10 mouse cellular contexts compared by ENCODE assay signal in genomic region chr5:115835291-115835690, GRCm38 (mm10). TPM values are rescaled to one million over a fixed set of nuclear protein-coding genes. Genes with fewer than 3 reads are reported as not detected.
DNase-seq lines count a peak whose midpoint lies in the region; ATAC-seq and TF ChIP-seq lines count a peak whose summit lies in the region.
"Had no signal": no experiment of that assay in that cellular context is flagged by ENCODE, and none has a peak within 500 bp of the region (broad histone marks: within the 10 kb centered on the region; RNA-seq: fewer than 3 reads in every experiment).

No protein-coding gene starts in this region.

- no peak overlapping the region for H3K27ac ChIP-seq in hindbrain, postnatal 0 days
- H3K27ac ChIP-seq in hindbrain, embryonic 11.5 days (ENCODE audit: low read depth, low read length): no peak overlapping the region
- H3K27ac ChIP-seq: embryonic facial prominence, embryonic 12.5 days; liver, embryonic 15.5 days had no signal

- DNase-seq in hindbrain, postnatal 0 days (ENCODE audit: low spot score): no peak
- no peak for DNase-seq in hindbrain, embryonic 11.5 days (ENCODE audit: low spot score)
- DNase-seq in right cerebral cortex, adult 2 months (ENCODE audit: low spot score in 2 of 2): peak; percentile 10 to 24
- no peak for DNase-seq in right cerebral cortex, postnatal 4 days
- peak; percentile 33 to 37 for DNase-seq in thymus, postnatal 36 days
- DNase-seq in right cerebral cortex, postnatal 36 days (ENCODE audit: low spot score in 2 of 2): no peak
- no peak for DNase-seq in T-cell, adult 2 months (ENCODE audit: low spot score)

- 66% methylated on average over 7 of the region's 7 CpGs for WGBS in hindbrain, postnatal 0 days
- 60% methylated on average over 7 of the region's 7 CpGs for WGBS in hindbrain, embryonic 11.5 days

- no peaks in the 10 kb centered on the region for H3K9me3 ChIP-seq in hindbrain, postnatal 0 days (ENCODE audit: low read length)
- H3K9me3 ChIP-seq in hindbrain, embryonic 11.5 days (ENCODE audit: control insufficient read depth, low read length): no peaks in the 10 kb centered on the region
- H3K9me3 ChIP-seq: embryonic facial prominence, embryonic 12.5 days; liver, embryonic 15.5 days had no signal

- peak; percentile 46 for TF ChIP-seq CTCF in hindbrain, postnatal 0 days (IDR thresholded peaks at IDR 0.05; ENCODE audit: low read depth)

- H3K9ac ChIP-seq in hindbrain, postnatal 0 days (replicated peaks; ENCODE audit: low read length): no peak overlapping the region
- H3K9ac ChIP-seq in hindbrain, embryonic 11.5 days (ENCODE audit: low read depth, low read length): no peak overlapping the region
- H3K9ac ChIP-seq: embryonic facial prominence, embryonic 12.5 days; liver, embryonic 15.5 days had no signal

- no peaks in the 10 kb centered on the region for H3K4me1 ChIP-seq in hindbrain, postnatal 0 days (ENCODE audit: insufficient read depth, low read length)
- H3K4me1 ChIP-seq in hindbrain, embryonic 11.5 days (replicated peaks; ENCODE audit: control insufficient read depth, insufficient read depth, low read length): no peaks in the 10 kb centered on the region
- H3K4me1 ChIP-seq: embryonic facial prominence, embryonic 12.5 days had no signal

- no peak overlapping the region for H3K4me3 ChIP-seq in hindbrain, postnatal 0 days (ENCODE audit: low read length)
- no peak overlapping the region for H3K4me3 ChIP-seq in hindbrain, embryonic 11.5 days (ENCODE audit: low read depth, low read length)
- H3K4me3 ChIP-seq: embryonic facial prominence, embryonic 12.5 days; liver, embryonic 15.5 days had no signal

- no peak for ATAC-seq in hindbrain, postnatal 0 days
- ATAC-seq in hindbrain, embryonic 11.5 days (ENCODE audit: low FRiP score): no peak
- 0 out of 2 replicates have a peak, but pooled peaks have one; percentile 30 for ATAC-seq in erythroblast, adult 5-6 weeks (replicated peaks; ENCODE audit: low FRiP score, poor library complexity, severe bottlenecking)

- no peak overlapping the region for H3K4me2 ChIP-seq in hindbrain, postnatal 0 days (ENCODE audit: low read depth, low read length)
- H3K4me2 ChIP-seq in hindbrain, embryonic 11.5 days (replicated peaks; ENCODE audit: low read depth, low read length): no peak overlapping the region
- H3K4me2 ChIP-seq: embryonic facial prominence, embryonic 12.5 days; liver, embryonic 15.5 days had no signal

- H3K36me3 ChIP-seq in hindbrain, postnatal 0 days (ENCODE audit: insufficient read depth, low read length): no peaks in the 10 kb centered on the region
- no peaks in the 10 kb centered on the region for H3K36me3 ChIP-seq in hindbrain, embryonic 11.5 days (ENCODE audit: control insufficient read depth, insufficient read depth, low read length)
- H3K36me3 ChIP-seq: embryonic facial prominence, embryonic 12.5 days; liver, embryonic 15.5 days had no signal

- H3K27me3 ChIP-seq in hindbrain, postnatal 0 days (ENCODE audit: insufficient read depth, low read length): no peaks in the 10 kb centered on the region
- H3K27me3 ChIP-seq in hindbrain, embryonic 11.5 days (ENCODE audit: control insufficient read depth, insufficient read depth, low read length): no peaks in the 10 kb centered on the region
- H3K27me3 ChIP-seq: embryonic facial prominence, embryonic 12.5 days; liver, embryonic 15.5 days had no signal

RNA-seq across cellular contexts. Expression of gene Cit, which starts 9.8 kb away (rescaled TPM):
- 28.5 and 30.2 TPM in 2 replicates for total RNA-seq in hindbrain, postnatal 0 days (2014; rRNA removed)
- polyA plus RNA-seq in hindbrain, postnatal 0 days (2015; fragmentation: Nextera tagmentation; extraction: Ambion mirVana): 36.7 and 40.9 TPM in 2 replicates
- 27.1 and 33.6 TPM in 2 replicates for polyA plus RNA-seq in hindbrain, embryonic 11.5 days (2014; fragmentation: Nextera tagmentation; extraction: Ambion mirVana)
- 56.9 and 61.2 TPM in 2 replicates for total RNA-seq in erythroblast, adult 5-6 weeks (2015; ENCODE audit: low replicate concordance)
- total RNA-seq in erythroblast, adult 5-6 weeks (2017; ENCODE audit: low replicate concordance): 170 and 204 TPM in 2 replicates

Comparison
In these comparisons a context has a peak if more than half of its experiments do, and no peak if none do; other contexts are left out.
1. DNase-seq: peak in right cerebral cortex, adult 2 months (2 of 2) and thymus, postnatal 36 days (2 of 2); none in hindbrain, postnatal 0 days (single experiment), hindbrain, embryonic 11.5 days (single experiment), right cerebral cortex, postnatal 4 days (single experiment), right cerebral cortex, postnatal 36 days (0 of 2) and T-cell, adult 2 months (single experiment).